Mouse (Mus musculus): Measurements from ENCODE around the gene Hs1bp3.
A peak's percentile ranks its signal among the peaks of the same experiment; 100 is the strongest.

Hs1bp3 gene

DNA sequence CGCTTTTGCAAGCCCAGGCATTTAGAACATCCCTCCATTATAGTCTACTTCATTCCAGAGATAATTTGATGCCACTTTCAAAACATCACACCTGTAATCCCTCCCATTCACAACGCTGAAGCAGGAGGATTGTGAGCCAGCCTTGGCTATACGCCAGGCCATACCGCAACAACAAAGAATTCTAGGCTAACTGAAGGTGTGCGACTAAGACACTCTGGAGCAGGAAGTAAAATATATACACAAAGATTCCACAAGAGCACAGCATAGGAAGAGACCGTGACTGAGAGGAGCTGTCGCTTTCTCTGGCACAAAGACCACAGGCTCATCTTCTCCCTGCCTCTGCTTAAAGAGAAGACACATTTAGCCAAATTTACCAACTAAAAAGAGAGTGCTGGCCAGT is 49.2 kb downstream of the Hs1bp3 start:
- no peak for DNase-seq (ENCODE audit: inconsistent ontology term)

DNA sequence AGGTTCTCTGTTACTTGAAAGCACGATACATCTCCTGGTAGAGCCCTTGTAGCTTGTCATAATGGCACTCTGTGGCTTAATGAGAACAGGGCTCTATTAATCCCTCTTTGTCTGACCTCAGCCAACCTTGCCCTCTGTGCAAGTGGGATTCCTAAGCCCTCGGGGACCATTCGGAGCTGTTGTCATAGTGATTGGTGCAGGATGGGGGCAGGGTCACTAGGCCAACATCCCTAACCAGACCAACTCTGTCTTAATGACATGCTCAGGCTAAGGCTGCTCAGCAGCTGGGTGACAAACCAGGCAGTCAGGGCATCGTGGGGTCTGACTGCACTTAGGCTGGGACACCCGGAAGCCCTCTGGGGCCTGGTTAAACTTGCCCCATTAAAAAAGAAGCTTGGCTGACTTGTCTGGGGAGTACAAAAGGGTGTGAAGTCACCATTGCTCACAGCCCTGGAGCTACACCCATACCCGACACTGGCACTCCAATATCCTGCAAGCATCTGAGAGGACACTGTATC is 51.1 kb downstream of the Hs1bp3 start:
- peak; percentile 58 for DNase-seq (ENCODE audit: inconsistent ontology term)

GRCm38 (mm10) chr12:8365336-8365735 is 52.1 kb downstream of the Hs1bp3 start:
- DNase-seq (ENCODE audit: inconsistent ontology term), result peak; percentile 94

DNA sequence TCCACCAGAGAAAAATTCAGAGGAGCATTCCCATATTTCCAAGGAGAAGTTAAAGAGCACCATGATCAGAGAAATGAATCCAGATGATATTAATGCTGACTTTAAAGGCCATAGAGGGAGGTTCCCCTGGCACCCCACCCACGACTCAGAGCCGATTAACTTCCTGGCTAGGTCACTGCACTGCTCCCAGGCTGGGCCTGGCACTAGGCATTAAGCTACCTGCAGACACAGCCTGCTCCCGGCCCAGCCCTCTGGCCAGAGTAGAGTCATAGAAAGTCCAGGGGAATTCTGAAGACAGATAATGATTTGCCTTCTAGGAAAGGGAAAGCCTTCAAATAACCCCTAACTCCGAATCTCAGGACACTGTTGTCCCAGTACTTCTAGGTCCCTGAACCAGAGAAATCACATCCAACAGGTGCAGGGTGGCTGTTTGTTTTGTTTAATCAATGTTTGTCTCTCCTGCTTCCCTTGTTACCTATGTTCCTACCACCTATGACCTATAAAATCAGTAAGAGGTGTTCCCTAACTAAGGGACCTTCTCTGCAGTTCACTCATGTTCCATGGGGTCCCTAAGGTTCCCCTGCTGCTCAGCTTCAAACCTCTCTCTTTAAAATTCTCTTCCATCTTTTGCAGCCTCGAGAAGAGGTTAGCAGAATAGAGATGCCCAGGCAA is 52.8 kb downstream of the Hs1bp3 start:
- DNase-seq (ENCODE audit: inconsistent ontology term), result peak; percentile 44

- no peak for DNase-seq (ENCODE audit: inconsistent ontology term)
Observed at GRCm38 (mm10) chr12:8366688-8367087, 53.5 kb downstream of the Hs1bp3 start.

- DNase-seq (ENCODE audit: inconsistent ontology term), result no peak
Observed at GRCm38 (mm10) chr12:8371746-8372510, 58.7 kb downstream of the Hs1bp3 start.

DNA sequence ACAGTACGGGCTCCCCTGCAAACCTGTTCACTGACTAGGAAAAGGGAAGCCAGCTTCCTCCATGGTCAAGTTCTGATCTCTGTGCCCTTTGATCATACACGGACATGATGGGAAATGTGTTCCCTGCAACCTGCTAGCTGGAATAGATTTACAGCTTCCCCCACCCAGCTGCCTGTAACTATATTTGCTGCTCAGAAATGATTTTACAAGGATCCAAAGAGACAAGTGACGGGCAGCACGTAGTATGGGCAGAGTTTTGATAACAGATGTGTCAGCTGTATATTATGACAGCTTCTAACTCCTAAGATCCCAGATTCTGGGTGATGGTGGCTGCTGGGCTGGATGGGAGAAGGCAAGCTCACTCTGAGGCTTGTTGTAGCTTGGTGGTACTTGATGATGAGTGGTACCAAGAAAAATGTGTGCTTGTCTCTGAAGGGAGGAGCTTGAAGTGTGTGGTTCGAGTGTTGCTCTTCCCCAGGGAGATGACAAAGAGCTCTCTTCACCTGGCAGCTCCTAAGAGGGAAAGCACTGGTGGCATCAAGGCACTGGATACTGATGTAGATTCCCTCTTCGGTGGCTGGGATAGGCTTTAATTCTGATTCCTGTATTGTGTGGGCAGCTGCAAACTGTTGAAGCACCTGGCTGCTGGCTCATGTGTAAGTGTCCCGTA is 59.4 kb downstream of the Hs1bp3 start:
- DNase-seq (ENCODE audit: inconsistent ontology term), result no peak

DNA sequence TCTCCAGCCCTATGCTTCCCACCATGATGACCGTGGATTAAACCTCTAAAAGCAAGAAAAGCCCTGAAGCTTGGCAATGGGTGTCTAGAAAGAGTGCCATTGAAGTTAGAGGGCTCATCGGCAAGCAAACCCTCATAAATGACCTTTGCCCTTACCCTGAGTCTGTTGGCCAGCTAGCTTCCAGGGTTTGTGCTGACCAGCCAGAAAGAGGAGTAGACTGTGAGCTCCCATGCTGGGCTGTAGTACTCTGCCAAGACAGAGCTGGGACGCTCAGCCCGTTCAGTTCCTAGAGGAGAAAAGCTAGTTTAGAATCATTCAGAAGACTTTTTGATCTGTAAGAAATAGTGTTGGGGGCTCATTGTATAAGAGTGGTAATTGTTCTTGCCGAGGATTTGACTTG is 60.5 kb downstream of the Hs1bp3 start:
- DNase-seq (ENCODE audit: inconsistent ontology term), result no peak

GRCm38 (mm10) chr12:8377169-8377568 is 63.9 kb downstream of the Hs1bp3 start:
- DNase-seq (ENCODE audit: inconsistent ontology term), result no peak

DNA sequence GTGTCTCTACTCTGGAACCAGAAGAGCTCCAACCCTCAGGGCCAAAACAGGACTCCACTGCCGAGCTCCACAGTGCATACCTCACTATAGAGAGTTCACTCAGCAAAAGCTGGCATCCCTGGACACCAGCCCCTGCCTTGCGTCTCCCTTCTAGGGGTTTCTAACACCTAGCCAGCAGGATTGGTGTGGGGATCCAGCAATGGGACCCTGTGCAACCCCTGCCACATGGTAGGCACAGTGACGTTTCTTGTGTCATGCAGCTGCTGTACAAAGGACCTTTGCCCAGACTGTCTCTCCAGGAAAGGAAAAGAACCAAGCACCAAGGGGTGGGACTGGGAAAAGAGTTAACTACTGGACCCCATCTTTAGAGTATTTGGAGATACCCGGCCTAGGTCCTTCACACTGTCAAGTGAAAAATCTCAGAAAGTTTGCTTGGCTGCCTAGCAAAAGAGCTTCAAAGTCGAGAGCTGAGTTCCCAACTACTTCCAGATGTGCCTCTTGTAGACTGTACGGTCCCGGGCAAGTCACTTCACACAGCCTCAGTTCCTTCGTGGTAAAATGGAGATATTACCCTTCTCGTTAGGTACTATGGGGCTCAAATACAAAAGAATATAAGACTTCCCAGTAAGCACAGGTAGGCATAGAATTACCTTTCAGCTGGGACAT is 64.9 kb downstream of the Hs1bp3 start:
- DNase-seq (ENCODE audit: inconsistent ontology term), result no peak

- peak; percentile 92 for DNase-seq (ENCODE audit: inconsistent ontology term)
Observed at GRCm38 (mm10) chr12:8379795-8380521, 66.7 kb downstream of the Hs1bp3 start.

GRCm38 (mm10) chr12:8380944-8381343 is 67.7 kb downstream of the Hs1bp3 start:
- no peak for DNase-seq (ENCODE audit: inconsistent ontology term)

GRCm38 (mm10) chr12:8381940-8382339 is 68.7 kb downstream of the Hs1bp3 start:
- DNase-seq (ENCODE audit: inconsistent ontology term), result no peak

DNA sequence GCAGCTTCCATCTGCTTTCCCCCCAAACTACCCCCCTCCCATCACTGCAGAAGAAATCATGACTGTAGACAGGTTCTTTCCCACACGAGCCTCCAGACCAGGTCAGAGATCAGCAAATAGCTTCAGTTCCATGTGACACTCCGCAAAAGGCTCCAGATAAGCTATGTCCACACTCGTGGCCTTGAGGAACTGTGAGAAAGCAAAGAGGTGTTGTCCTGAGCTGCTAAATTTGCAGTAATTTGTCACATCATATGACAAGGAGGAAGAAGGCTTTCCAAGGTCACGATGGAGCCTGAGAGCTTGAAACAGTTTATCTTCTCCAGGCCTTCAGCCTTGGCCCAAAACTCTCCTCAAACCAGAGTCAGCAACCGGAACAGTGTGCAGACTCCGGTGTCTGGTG is 70.6 kb downstream of the Hs1bp3 start:
- DNase-seq (ENCODE audit: inconsistent ontology term), result no peak

GRCm38 (mm10) chr12:8386451-8387011 is 73.3 kb downstream of the Hs1bp3 start:
- DNase-seq (ENCODE audit: inconsistent ontology term), result peak; percentile 96

DNA sequence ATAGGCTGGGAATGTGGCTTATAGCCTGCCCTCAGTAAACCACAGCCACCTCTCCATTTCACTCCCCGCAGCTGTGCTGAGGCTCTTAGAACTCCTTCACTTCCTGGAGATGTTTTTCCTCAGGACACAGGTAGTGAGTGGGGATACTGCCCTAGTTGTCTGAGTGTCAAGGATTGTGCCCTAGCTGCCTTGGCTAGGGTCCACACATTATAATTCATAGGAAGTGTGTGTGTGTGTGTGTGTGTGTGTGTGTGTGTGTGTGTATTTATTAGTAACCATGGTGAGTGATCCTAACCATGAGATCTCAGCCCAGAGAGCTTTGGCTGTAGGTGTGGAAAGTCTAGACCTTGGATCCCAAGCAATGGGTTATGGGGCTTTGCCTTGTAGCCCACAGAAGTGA is 74.0 kb downstream of the Hs1bp3 start:
- DNase-seq (ENCODE audit: inconsistent ontology term), result no peak

DNA sequence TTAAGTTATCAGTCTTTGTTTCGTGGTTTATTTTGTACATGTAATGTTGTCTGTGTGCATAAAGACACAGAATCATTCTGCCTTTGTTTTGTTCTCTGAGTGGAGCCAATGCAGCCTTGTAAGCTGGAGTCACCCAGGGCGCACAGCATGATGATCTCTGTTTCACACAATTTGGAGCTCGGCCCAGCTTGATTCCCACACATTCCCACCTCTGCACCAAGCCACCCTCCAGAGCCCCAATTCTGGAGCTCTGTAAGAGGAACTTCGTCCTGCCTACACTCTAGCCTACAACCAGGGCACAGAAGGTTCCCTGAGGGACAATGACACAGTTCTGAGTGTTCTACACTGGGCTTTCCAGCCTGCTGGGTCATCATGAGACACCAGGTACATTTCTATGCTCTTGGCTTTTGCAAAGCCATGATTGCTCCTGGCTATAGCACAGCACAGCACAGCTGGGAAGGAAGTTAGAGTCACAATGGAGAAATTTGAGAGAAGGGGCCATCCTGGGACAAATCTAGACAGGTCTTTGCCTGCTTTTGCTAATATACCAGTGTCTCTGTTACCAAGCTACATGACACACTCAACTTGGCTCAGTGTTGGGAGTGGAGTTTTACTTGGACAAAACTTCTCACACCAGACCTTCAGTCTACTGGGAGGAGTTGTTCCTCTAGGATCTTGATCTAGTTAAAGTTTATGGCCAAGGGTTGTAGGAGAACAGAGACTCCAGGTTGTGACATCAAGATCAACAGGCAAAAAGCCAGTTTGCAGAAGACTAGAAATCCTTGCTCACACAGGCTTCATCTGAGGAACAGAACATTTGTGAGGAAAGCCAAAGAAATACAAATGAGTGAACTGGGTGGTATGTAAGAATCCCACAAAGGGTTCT is 75.5 kb downstream of the Hs1bp3 start:
- DNase-seq (ENCODE audit: inconsistent ontology term), result no peak

GRCm38 (mm10) chr12:8393226-8393625 is 80.0 kb downstream of the Hs1bp3 start:
- no peak for DNase-seq (ENCODE audit: inconsistent ontology term)
